Mouse (Mus musculus): Measurements from ENCODE around the gene Crip1.

Gene Crip1

DNA sequence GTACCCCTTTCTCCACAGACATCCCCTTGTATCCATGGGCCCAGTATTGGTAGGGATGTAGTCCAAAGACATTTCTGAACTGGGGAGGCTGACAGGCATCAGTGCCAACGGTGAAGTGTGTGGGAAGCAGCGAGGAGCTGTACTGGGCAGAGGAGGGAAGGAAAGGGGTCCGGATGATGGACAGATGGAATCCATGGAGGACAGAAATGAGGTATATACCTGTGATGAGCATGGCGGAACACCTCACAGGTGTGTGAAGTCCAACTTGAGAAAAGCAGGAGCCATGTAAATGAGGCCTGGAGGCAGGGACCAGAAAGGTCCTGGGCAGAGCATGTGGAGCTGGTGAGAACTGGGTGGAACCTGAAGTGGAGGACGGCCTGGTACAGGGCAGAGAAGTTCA lies 525 bp upstream of the Crip1 start:
- in situ Hi-C loops (cut with MboI, MseI), result loop anchor here (5.0 kb wide), 2 partner anchors 42 to 273 kb away; partner anchors contain the start of gene Tmem121

- in situ Hi-C loops (cut with MboI, MseI), result loop anchor here (5.0 kb wide), 2 partner anchors 40 to 275 kb away; partner anchors contain the start of gene Tmem121
Measured at GRCm38 (mm10) chr12:113147481-113147880, 1.4 kb downstream of the Crip1 start.

- in situ Hi-C loops (cut with MboI, MseI), result loop anchor here (5.0 kb wide), 2 partner anchors 39 to 276 kb away; partner anchors contain the start of gene Tmem121
Measured at GRCm38 (mm10) chr12:113148381-113149035, 2.4 kb downstream of the Crip1 start.

- in situ Hi-C loops (cut with MboI, MseI), result loop anchor here (5.0 kb wide), 2 partner anchors 38 to 277 kb away; partner anchors contain the start of gene Tmem121
Measured at GRCm38 (mm10) chr12:113149341-113149740, 3.2 kb downstream of the Crip1 start.

DNA sequence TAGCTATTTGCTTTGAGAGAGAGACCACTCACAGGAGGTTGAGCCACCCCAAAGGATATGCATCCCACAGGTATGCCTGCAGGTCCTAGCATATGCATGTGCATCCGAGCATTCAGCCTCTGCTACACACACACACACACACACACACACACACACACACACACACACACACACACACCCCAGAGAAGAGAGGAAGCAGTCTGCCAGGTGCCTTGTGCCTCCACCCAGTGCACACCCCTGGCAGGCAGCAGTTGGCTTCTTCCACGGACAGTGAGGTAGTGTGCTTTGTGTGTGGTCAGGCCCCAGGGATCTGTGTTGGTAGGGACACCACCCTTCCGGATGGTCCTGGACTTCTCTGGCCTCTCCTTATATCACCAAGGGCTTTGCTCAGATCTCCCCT lies 3.8 kb downstream of the Crip1 start:
- in situ Hi-C loops (cut with MboI, MseI), result loop anchor here (5.0 kb wide), 2 partner anchors 37 to 278 kb away; partner anchors contain the start of gene Tmem121

DNA sequence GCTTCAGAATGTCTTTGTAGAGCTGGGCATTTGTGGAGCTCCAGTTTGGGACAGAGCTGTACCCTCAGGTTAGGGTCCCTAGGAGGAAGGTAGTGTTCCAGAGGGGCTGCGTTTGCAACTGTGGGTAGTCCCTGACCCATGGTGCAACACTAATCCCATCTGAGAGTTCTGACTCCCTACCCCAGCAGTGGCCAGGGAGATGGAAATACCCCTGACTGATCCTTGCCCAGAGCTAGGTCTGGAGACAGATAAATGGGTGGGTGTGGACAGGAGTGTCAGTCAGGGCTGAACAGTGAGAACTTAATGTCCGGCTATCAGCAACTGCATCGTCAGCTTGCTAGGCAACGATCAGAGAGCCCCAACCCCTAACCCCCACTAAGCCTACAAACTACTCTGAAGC lies 4.5 kb downstream of the Crip1 start:
- in situ Hi-C loops (cut with MboI, MseI), result no loop called here

GRCm38 (mm10) chr12:113151046-113151445 lies 4.9 kb downstream of the Crip1 start:
- in situ Hi-C loops (cut with MboI, MseI), result no loop called here

- in situ Hi-C loops (cut with MboI, MseI), result no loop called here
Measured at GRCm38 (mm10) chr12:113151661-113152271, 5.7 kb downstream of the Crip1 start.

- in situ Hi-C loops (cut with MboI, MseI), result no loop called here
Measured at GRCm38 (mm10) chr12:113152272-113152661, 6.2 kb downstream of the Crip1 start.

- in situ Hi-C loops (cut with MboI, MseI), result no loop called here
Measured at GRCm38 (mm10) chr12:113152991-113153525, 6.9 kb downstream of the Crip1 start.

- in situ Hi-C loops (cut with MboI, MseI), result no loop called here
Measured at GRCm38 (mm10) chr12:113153971-113154370, 7.9 kb downstream of the Crip1 start.

DNA sequence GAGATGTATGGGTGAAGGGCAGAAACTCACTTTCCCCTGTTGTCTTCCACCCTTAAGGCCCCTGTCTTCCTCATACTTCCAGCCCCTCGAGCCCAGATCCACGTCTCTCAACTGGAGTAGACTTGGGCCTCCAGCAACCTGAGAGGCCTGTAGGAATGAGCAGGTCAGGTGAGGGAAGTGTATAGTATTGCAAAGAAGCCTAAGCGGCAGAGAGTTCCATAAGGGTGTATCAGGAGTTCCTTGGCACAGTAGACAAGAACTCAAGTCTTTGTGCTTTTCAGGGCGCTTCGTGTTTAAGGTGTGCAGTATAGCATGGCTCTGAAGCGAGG lies 8.6 kb downstream of the Crip1 start:
- in situ Hi-C loops (cut with MboI, MseI), result no loop called here

GRCm38 (mm10) chr12:113155076-113155771 lies 9.1 kb downstream of the Crip1 start:
- in situ Hi-C loops (cut with MboI, MseI), result no loop called here

GRCm38 (mm10) chr12:113155887-113156539 lies 9.9 kb downstream of the Crip1 start, which contains the start of gene Tedc1:
TSS of gene Tedc1 (plus strand) at chr12:113156421.
- in situ Hi-C loops (cut with MboI, MseI), result no loop called here

DNA sequence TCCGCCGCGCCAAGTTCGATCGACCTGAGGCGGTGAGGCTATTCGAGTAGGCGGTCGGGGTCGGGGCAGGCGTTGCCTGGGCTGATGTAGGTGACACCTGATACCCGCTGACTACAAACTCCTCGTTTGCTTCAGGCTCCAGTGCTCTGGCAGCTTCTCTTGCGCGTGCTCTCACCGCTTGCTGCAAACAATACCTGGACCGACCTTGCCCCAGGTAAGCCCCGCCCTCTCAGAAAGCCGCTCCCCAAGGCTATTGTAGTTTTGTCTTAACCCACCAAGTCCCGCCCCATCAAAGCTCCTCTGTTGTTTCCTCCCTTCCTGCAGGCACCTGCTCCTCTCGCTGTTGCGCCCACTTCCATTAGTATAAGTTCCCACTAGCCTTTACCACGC lies 10.4 kb downstream of the Crip1 start:
- in situ Hi-C loops (cut with MboI, MseI), result no loop called here

- in situ Hi-C loops (cut with MboI, MseI), result no loop called here
Measured at GRCm38 (mm10) chr12:113157002-113157401, 10.9 kb downstream of the Crip1 start.

GRCm38 (mm10) chr12:113157521-113157920 lies 11.4 kb downstream of the Crip1 start:
- in situ Hi-C loops (cut with MboI, MseI), result no loop called here

- in situ Hi-C loops (cut with MboI, MseI), result no loop called here
Measured at GRCm38 (mm10) chr12:113157971-113158370, 11.9 kb downstream of the Crip1 start.

- in situ Hi-C loops (cut with MboI, MseI), result no loop called here
Measured at GRCm38 (mm10) chr12:113163561-113164006, 17.5 kb downstream of the Crip1 start.

DNA sequence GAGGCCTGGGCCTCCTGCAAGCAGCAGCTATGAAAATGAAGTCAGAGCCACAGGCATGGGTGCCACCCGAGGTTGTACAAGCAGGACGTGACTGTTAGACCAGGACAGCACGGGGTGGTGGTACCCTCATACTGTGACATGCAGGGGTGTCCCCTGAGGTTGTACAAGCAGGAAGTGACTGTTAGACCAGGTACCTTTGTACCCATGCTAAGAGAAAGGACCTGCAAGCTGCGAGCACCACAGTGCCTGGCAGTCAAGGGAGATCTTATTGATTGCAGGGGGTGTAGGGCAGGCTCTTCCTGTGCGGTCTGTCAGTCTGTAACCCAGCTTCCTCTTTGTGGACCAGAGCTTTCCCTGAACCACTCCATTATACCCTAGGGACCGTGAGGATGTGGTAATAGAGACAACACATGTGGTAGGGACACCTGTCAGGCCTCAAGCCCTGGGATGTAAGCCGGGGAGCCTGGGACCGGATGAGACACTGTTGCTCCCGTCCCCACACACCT lies 22.0 kb downstream of the Crip1 start:
- in situ Hi-C loops (cut with MboI, MseI), result no loop called here

DNA sequence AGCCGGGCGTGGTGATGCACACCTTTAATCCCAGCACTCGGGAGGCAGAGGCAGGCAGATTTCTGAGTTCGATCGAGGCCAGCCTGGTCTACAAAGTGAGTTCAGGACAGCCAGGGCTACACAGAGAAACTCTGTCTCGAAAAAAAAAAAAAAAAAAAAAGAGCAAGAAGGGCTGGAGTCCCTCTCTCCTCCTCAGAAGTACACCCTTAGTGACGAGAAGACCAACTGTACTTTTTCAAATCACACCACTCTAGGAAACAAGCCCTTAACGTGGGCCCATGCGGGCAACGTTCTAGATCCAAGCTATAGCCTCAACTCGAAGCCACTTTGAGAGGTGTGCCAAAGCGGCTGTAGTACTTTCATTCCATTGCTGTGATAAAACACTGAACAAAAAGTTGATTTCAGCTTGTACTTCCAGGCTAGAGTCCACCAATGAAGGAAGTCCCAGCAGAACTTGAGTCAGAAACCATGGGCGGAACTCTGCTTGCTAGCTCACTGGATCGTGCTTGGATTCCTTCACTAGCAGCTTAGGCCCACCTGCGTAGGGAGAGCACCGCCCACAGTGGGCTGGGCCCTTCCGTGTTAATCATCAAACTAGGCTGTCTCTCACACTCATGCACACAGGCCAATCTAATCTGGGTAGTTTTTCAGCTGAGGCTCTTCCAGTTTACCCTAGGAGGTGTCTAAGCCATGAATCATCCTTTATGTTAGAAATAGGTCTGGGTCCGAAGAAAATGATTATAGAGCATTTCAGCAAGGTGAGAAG lies 31.0 kb downstream of the Crip1 start:
- in situ Hi-C loops (cut with MboI, MseI), result no loop called here

Data from T-helper 2 cell (primary cell).